Comparison of ENCODE assay signal across 26 mouse cellular contexts in the genomic region with DNA sequence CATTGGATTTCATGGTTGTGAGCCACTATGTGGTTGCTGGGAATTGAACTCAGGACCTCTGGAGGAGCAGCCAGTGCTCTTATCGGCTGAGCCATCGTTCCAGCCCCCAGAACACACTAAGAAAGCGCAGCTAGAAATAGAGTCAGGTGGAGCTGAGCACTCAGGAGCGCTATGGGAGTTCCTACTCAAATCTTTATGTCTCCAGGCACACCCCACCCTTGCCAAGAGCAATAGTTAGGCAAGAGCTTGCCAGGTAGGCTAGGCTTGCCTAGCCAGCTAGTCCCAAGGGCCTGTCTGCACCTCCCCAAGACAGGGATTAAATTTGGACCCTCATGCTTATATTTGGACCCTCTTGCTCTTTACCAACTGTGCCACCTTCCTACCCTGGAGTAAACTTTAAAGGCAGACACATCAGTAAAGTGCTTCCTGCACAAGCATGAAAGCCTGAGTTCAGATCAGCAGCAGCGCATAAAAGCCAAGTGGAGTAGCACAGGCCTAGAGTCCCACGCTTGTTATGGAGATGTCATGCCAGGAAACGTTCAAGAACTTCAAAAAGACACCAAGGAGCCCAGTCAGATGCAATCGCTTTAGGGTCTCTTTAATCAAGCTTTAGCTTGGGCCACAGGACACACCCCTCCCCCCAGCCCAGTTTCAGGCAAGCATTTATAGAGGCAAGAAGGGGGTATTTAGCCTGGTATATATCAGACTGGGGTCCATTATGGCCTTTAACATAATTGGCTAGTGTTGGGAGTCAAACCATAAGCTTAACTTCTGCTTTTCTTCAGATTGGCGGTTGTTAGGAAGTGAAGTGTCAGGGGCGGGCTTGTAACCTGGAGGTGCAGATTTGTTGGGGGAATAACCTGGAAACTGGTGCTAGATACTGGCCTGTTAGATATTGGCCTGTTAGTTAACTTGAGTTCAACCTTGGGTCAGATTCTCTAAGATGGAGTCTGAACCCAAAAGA. TPM values are rescaled to one million over a fixed set of nuclear protein-coding genes. Genes with fewer than 3 reads are reported as not detected.
DNase-seq lines count a peak whose midpoint lies in the region; ATAC-seq and TF ChIP-seq lines count a peak whose summit lies in the region.
"Had no signal": no experiment of that assay in that cellular context is flagged by ENCODE, and none has a peak within 500 bp of the region (broad histone marks: within the 10 kb centered on the region; RNA-seq: fewer than 3 reads in every experiment).

No protein-coding gene starts in this region.

- no peak for ATAC-seq in midbrain, embryonic 13.5 days
- ATAC-seq: CD4-positive, CD25-positive, alpha-beta regulatory T cell, adult 4 months; forebrain, postnatal 0 days; hindbrain, postnatal 0 days; lung, postnatal 0 days had no signal

- no peaks in the 10 kb centered on the region for H3K9me3 ChIP-seq in ES-E14 (ENCODE audit: control insufficient read depth, insufficient read depth, low read depth, low read length)
- H3K9me3 ChIP-seq in midbrain, embryonic 13.5 days: no peaks in the 10 kb centered on the region; the same call in 1 of the 2 replicates
- H3K9me3 ChIP-seq: embryonic facial prominence, embryonic 12.5 days had no signal

- peak overlapping the region; percentile 84 for H3K27ac ChIP-seq in ES-E14 (ENCODE audit: insufficient read depth, low read depth, low read length, poor library complexity, severe bottlenecking)
- peak overlapping the region; percentile 52 for H3K27ac ChIP-seq in small intestine, adult 2 months (ENCODE audit: insufficient read depth, low read depth, low read length)
- H3K27ac ChIP-seq in midbrain, embryonic 13.5 days: no peak overlapping the region
- H3K27ac ChIP-seq: embryonic facial prominence, embryonic 12.5 days; hindbrain, postnatal 0 days; limb, embryonic 12.5 days; macrophage had no signal

- in situ Hi-C loops in ES-E14 (cut with MboI; ENCODE audit: low sequenced_read_pairs in 2 of 2, unreplicated experiment in 2 of 2): no loop called here

- TF ChIP-seq POLR2A in small intestine, adult 2 months (IDR thresholded peaks at IDR 0.05; ENCODE audit: low read depth, low read length): no peak

- H3K4me1 ChIP-seq in ES-E14 (ENCODE audit: control insufficient read depth in 2 of 2, insufficient read depth in 2 of 2, low read length in 2 of 2, poor library complexity in 1 of 2): peaks cover 2 to 19% of the 10 kb centered on the region in 2 experiments; a peak in 3 of 4 replicates
- peaks cover 16% of the 10 kb centered on the region; the same call in 1 of the 2 replicates for H3K4me1 ChIP-seq in small intestine, adult 2 months (ENCODE audit: control insufficient read depth, insufficient read depth, insufficient read length, low read length)
- peaks cover 11% of the 10 kb centered on the region for H3K4me1 ChIP-seq in midbrain, embryonic 13.5 days (replicated peaks)

- no peak overlapping the region for H3K4me3 ChIP-seq in ES-E14 (ENCODE audit: insufficient read depth in 1 of 2, low read depth in 1 of 2, low read length in 2 of 2, poor library complexity in 1 of 2, severe bottlenecking in 1 of 2)
- H3K4me3 ChIP-seq in small intestine, adult 2 months (ENCODE audit: low read depth, low read length): no peak overlapping the region
- H3K4me3 ChIP-seq in midbrain, embryonic 13.5 days (replicated peaks): no peak overlapping the region
- H3K4me3 ChIP-seq: embryonic facial prominence, embryonic 12.5 days; limb, embryonic 12.5 days had no signal

- no peak overlapping the region for H3K4me2 ChIP-seq in midbrain, embryonic 13.5 days (replicated peaks)
- H3K4me2 ChIP-seq: embryonic facial prominence, embryonic 12.5 days; limb, embryonic 12.5 days had no signal

- H3K9ac ChIP-seq in ES-E14 (ENCODE audit: insufficient read depth, low read depth, low read length, poor library complexity, severe bottlenecking): no peak overlapping the region
- no peak overlapping the region for H3K9ac ChIP-seq in midbrain, embryonic 13.5 days (replicated peaks)
- H3K9ac ChIP-seq: embryonic facial prominence, embryonic 12.5 days; forebrain, postnatal 0 days; limb, embryonic 12.5 days had no signal

- no peaks in the 10 kb centered on the region for H3K36me3 ChIP-seq in ES-E14 (ENCODE audit: control insufficient read depth, insufficient read depth, low read length, poor library complexity, severe bottlenecking)
- H3K36me3 ChIP-seq in small intestine, adult 2 months (ENCODE audit: control insufficient read depth, insufficient read depth, low read length): no peaks in the 10 kb centered on the region
- H3K36me3 ChIP-seq in midbrain, embryonic 13.5 days: no peaks in the 10 kb centered on the region
- H3K36me3 ChIP-seq: embryonic facial prominence, embryonic 12.5 days; limb, embryonic 12.5 days had no signal

- WGBS in small intestine, adult 2 months: 77% methylated on average over 10 of the region's 10 CpGs
- 79% methylated on average over 10 of the region's 10 CpGs for WGBS in midbrain, embryonic 13.5 days

- peak; percentile 36 for DNase-seq in thymus, postnatal 0 days (ENCODE audit: low spot score)
- DNase-seq in thymus, postnatal 36 days: no peak
- DNase-seq in ES-E14 (ENCODE audit: low read depth, low spot score): peak; percentile 62
- DNase-seq in embryo, embryonic 10.5 days (ENCODE audit: low spot score): no peak
- DNase-seq in adrenal gland, postnatal 25 days: no peak
- DNase-seq: cerebellum, adult 11-12 months; cerebellum, postnatal 14 days; forebrain, postnatal 0 days; gastrocnemius, postnatal 14 days; kidney, postnatal 36 days; layer of hippocampus, postnatal 36 days; thymus, postnatal 14 days had no signal

- H3K27me3 ChIP-seq in small intestine, adult 2 months (ENCODE audit: control insufficient read depth, insufficient read depth, low read length): no peaks in the 10 kb centered on the region
- H3K27me3 ChIP-seq in midbrain, embryonic 13.5 days: peaks cover 13% of the 10 kb centered on the region
- H3K27me3 ChIP-seq: embryonic facial prominence, embryonic 12.5 days; limb, embryonic 12.5 days had no signal

- no peak for TF ChIP-seq CTCF in small intestine, adult 2 months (IDR thresholded peaks at IDR 0.05; ENCODE audit: extremely low read depth, insufficient read length, insufficient replicate concordance, low read depth, low read length)

TF ChIP-seq in ES-E14, 5 proteins besides CTCF, POLR2A, EP300 and RAD21:
- TF ChIP-seq HCFC1 (IDR thresholded peaks at IDR 0.05; ENCODE audit: borderline replicate concordance, insufficient read depth, low read length) (no peak), CHD2 (IDR thresholded peaks at IDR 0.05; ENCODE audit: low read depth, low read length) (no peak), ZNF384 (IDR thresholded peaks at IDR 0.05; ENCODE audit: low read depth, low read length) (no peak), MAFK (IDR thresholded peaks at IDR 0.05; ENCODE audit: insufficient read depth, low read depth, low read length) (no peak), ZC3H11A (IDR thresholded peaks at IDR 0.05; ENCODE audit: borderline replicate concordance, low read depth, low read length) (no peak)

RNA-seq across cellular contexts. Expression of a gene that starts 2.9 kb away (rescaled TPM):
- polyA plus RNA-seq in thymus, postnatal 0 days (2015; fragmentation: Nextera tagmentation; extraction: Ambion mirVana): 10.9 and 12.2 TPM in 2 replicates
- 38.0 and 41.9 TPM in 2 replicates for total RNA-seq in ES-E14 (2012; rRNA removed)
- 497 and 689 TPM in 2 replicates for polyA plus RNA-seq in small intestine, adult 2 months (2012; rRNA removed)
- total RNA-seq in adrenal gland, postnatal 25 days (2021): 83.1 and 84.7 TPM in 2 replicates
- 6.3 and 7.1 TPM in 2 replicates for polyA plus RNA-seq in midbrain, embryonic 13.5 days (2015; fragmentation: Nextera tagmentation; extraction: Ambion mirVana)

RNA-seq across cellular contexts. Expression of a gene that starts 23.6 kb away (rescaled TPM):
- 84.9 and 93.3 TPM in 2 replicates for polyA plus RNA-seq in thymus, postnatal 0 days (2015; fragmentation: Nextera tagmentation; extraction: Ambion mirVana)
- 63.9 and 84.4 TPM in 2 replicates for total RNA-seq in ES-E14 (2012; rRNA removed)
- 36.9 and 62.6 TPM in 2 replicates for polyA plus RNA-seq in small intestine, adult 2 months (2012; rRNA removed)
- total RNA-seq in adrenal gland, postnatal 25 days (2021): 65.2 and 75.9 TPM in 2 replicates
- 81.5 and 92.2 TPM in 2 replicates for polyA plus RNA-seq in midbrain, embryonic 13.5 days (2015; fragmentation: Nextera tagmentation; extraction: Ambion mirVana)

RNA-seq across cellular contexts. Expression of a gene that starts 23.7 kb away (rescaled TPM):
- 195 and 200 TPM in 2 replicates for polyA plus RNA-seq in thymus, postnatal 0 days (2015; fragmentation: Nextera tagmentation; extraction: Ambion mirVana)
- 127 and 138 TPM in 2 replicates for total RNA-seq in ES-E14 (2012; rRNA removed)
- 81.6 and 160 TPM in 2 replicates for polyA plus RNA-seq in small intestine, adult 2 months (2012; rRNA removed)
- 157 and 183 TPM in 2 replicates for total RNA-seq in adrenal gland, postnatal 25 days (2021)
- polyA plus RNA-seq in midbrain, embryonic 13.5 days (2015; fragmentation: Nextera tagmentation; extraction: Ambion mirVana): 198 and 203 TPM in 2 replicates

RNA-seq across cellular contexts. Expression of a gene that starts 29.9 kb away (rescaled TPM):
- 0.35 and 0.92 TPM in 2 replicates for polyA plus RNA-seq in thymus, postnatal 0 days (2015; fragmentation: Nextera tagmentation; extraction: Ambion mirVana)
- total RNA-seq in ES-E14 (2012; rRNA removed): 0.45 and 0.95 TPM in 2 replicates
- polyA plus RNA-seq in small intestine, adult 2 months (2012; rRNA removed): 1.8 and 3.1 TPM in 2 replicates
- total RNA-seq in adrenal gland, postnatal 25 days (2021): not detected in 2 replicates
- polyA plus RNA-seq in midbrain, embryonic 13.5 days (2015; fragmentation: Nextera tagmentation; extraction: Ambion mirVana): 0.24 and 0.31 TPM in 2 replicates
- total RNA-seq: forebrain, postnatal 0 days; gastrocnemius, postnatal 14 days; heart, adult 8-10 months; hindbrain, postnatal 0 days; layer of hippocampus, adult 8-10 months; layer of hippocampus, postnatal 36 days; left cerebral cortex, postnatal 10 days; midbrain, postnatal 0 days had no signal
- polyA plus RNA-seq: embryonic facial prominence, embryonic 12.5 days; forebrain, embryonic 11.5 days; forebrain, postnatal 0 days; hindbrain, postnatal 0 days; macrophage; midbrain, postnatal 0 days; neural tube, embryonic 14.5 days had no signal

RNA-seq across cellular contexts. Expression of a gene that starts 53.6 kb away (rescaled TPM):
- 0.20 and 0.33 TPM in 2 replicates for polyA plus RNA-seq in thymus, postnatal 0 days (2015; fragmentation: Nextera tagmentation; extraction: Ambion mirVana)
- total RNA-seq in ES-E14 (2012; rRNA removed): 7.3 and 9.1 TPM in 2 replicates
- polyA plus RNA-seq in small intestine, adult 2 months (2012; rRNA removed): 0.05 and 0.39 TPM in 2 replicates
- total RNA-seq in adrenal gland, postnatal 25 days (2021): 0.67 TPM in 2 replicates
- polyA plus RNA-seq in midbrain, embryonic 13.5 days (2015; fragmentation: Nextera tagmentation; extraction: Ambion mirVana): 0.41 and 0.62 TPM in 2 replicates

Comparison
In these comparisons a context has a peak if more than half of its experiments do, and no peak if none do; other contexts are left out.
1. DNase-seq: peak in thymus, postnatal 0 days (single experiment) and ES-E14 (single experiment); none in thymus, postnatal 36 days (0 of 2), embryo, embryonic 10.5 days (single experiment) and adrenal gland, postnatal 25 days (single experiment).
2. RNA of a gene that starts 2.9 kb away (polyA plus RNA-seq): 497 to 689 TPM in small intestine, adult 2 months; 10.9 to 12.2 TPM in thymus, postnatal 0 days and 6.3 to 7.1 TPM in midbrain, embryonic 13.5 days; every median in the first group is over 10 times any median in the second.